Mouse (Mus musculus) olfactory bulb, adult 2 months (tissue): ENCODE measurements around the gene Prkar2a.

Experiments used
- CTCF ChIP-seq: fragments of 200-500 bp; IDR thresholded peaks from 2 replicates; pipeline ENCODE4 v1.5.1; 2012; ENCODE audit warnings: low read depth, mild to moderate bottlenecking, low read length, moderate library complexity; ENCODE audit not compliant: insufficient read depth
- POLR2A ChIP-seq: fragments of 200-500 bp; IDR thresholded peaks from 2 replicates; pipeline ENCODE4 v1.6.1; 2012; ENCODE audit warnings: mild to moderate bottlenecking, low read depth, low read length, moderate library complexity; ENCODE audit not compliant: insufficient read depth

DNA sequence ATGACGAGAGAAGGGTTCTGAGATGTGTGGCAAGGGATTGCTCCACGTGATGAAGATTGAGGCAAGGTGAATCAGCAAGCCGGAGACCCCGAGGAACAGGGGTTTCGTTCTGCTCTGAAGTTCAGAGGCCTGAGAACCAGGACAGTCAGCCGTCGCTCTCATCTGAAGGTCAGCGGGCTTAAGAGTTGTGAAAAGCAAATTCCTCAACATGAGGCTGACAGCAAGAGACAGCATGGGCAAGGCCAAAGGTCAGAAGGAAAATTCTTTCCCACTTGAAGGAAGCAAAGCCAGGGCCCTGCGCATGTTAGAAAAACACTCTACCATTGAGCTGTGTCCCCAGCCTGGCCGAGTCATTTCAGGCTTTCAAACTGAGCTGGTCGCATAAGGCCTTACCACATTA lies 61.5 kb downstream of the Prkar2a start:
- TF ChIP-seq POLR2A: no peak
- TF ChIP-seq CTCF: no peak
